ENCODE assay signal across 9 mouse cellular contexts in genomic region chr4:34976331-34976778, GRCm38 (mm10).
A peak's percentile ranks its signal among the peaks of the same experiment; 100 is the strongest.
DNase-seq lines count a peak whose midpoint lies in the region; ATAC-seq and TF ChIP-seq lines count a peak whose summit lies in the region.
"Had no signal": no experiment of that assay in that cellular context is flagged by ENCODE, and none has a peak within 500 bp of the region (broad histone marks: within the 10 kb centered on the region; RNA-seq: fewer than 3 reads in every experiment).

No protein-coding gene starts in this region.

- no peaks in the 10 kb centered on the region for H3K9me3 ChIP-seq in forebrain, embryonic 14.5 days (replicated peaks; ENCODE audit: control insufficient read depth, low read length)
- peaks cover 3% of the 10 kb centered on the region; the same call in 1 of the 2 replicates for H3K9me3 ChIP-seq in forebrain, embryonic 10.5 days
- H3K9me3 ChIP-seq in lung, embryonic 14.5 days (ENCODE audit: low read depth, low read length) = no peaks in the 10 kb centered on the region
- no peaks in the 10 kb centered on the region for H3K9me3 ChIP-seq in heart, embryonic 14.5 days (ENCODE audit: control insufficient read depth, low read length)
- no peaks in the 10 kb centered on the region for H3K9me3 ChIP-seq in kidney, embryonic 15.5 days (replicated peaks)

- 88% methylated on average over 13 of the region's 13 CpGs for WGBS in forebrain, embryonic 14.5 days
- 95% methylated on average over 13 of the region's 13 CpGs for WGBS in forebrain, embryonic 10.5 days
- 37% methylated on average over 13 of the region's 13 CpGs for WGBS in lung, embryonic 14.5 days
- WGBS in heart, embryonic 14.5 days = 23% methylated on average over 13 of the region's 13 CpGs
- 80% methylated on average over 13 of the region's 13 CpGs for WGBS in kidney, embryonic 15.5 days

- no peaks in the 10 kb centered on the region for H3K36me3 ChIP-seq in forebrain, embryonic 14.5 days (ENCODE audit: control insufficient read depth, insufficient read depth, low read length)
- no peaks in the 10 kb centered on the region for H3K36me3 ChIP-seq in forebrain, embryonic 10.5 days (replicated peaks)
- no peaks in the 10 kb centered on the region for H3K36me3 ChIP-seq in lung, embryonic 14.5 days (ENCODE audit: insufficient read depth)
- no peaks in the 10 kb centered on the region for H3K36me3 ChIP-seq in heart, embryonic 14.5 days (ENCODE audit: control insufficient read depth, insufficient read depth, low read length)
- no peaks in the 10 kb centered on the region for H3K36me3 ChIP-seq in kidney, embryonic 15.5 days

- no peak for TF ChIP-seq CTCF in lung, embryonic 14.5 days (IDR thresholded peaks at IDR 0.05; ENCODE audit: low read depth)

- no peak overlapping the region for H3K9ac ChIP-seq in forebrain, embryonic 14.5 days (ENCODE audit: low read length)
- H3K9ac ChIP-seq in lung, embryonic 14.5 days = no peak overlapping the region
- no peak overlapping the region for H3K9ac ChIP-seq in heart, embryonic 14.5 days (ENCODE audit: low read length)
- H3K9ac ChIP-seq in kidney, embryonic 15.5 days = no peak overlapping the region

- H3K4me2 ChIP-seq in forebrain, embryonic 14.5 days (ENCODE audit: low read length) = no peak overlapping the region
- peak overlapping the region; percentile 31 for H3K4me2 ChIP-seq in lung, embryonic 14.5 days
- H3K4me2 ChIP-seq in heart, embryonic 14.5 days (ENCODE audit: low read length) = peak overlapping the region; percentile 54
- H3K4me2 ChIP-seq in kidney, embryonic 15.5 days = no peak overlapping the region

- DNase-seq in forebrain, embryonic 14.5 days (ENCODE audit: low spot score) = peak; percentile 61
- no peak for DNase-seq in forebrain, embryonic 10.5 days (ENCODE audit: extremely low spot score, low spot score)
- DNase-seq in lung, embryonic 14.5 days = peak; percentile 88
- DNase-seq in lung, postnatal 25 days (ENCODE audit: low spot score) = no peak
- peak; percentile 49 for DNase-seq in right cerebral cortex, adult 18-20 months
- DNase-seq in retina, postnatal 1 day = no peak

- no peaks in the 10 kb centered on the region for H3K27me3 ChIP-seq in forebrain, embryonic 14.5 days (replicated peaks; ENCODE audit: control insufficient read depth, insufficient read depth, low read length)
- H3K27me3 ChIP-seq in forebrain, embryonic 10.5 days (ENCODE audit: poor library complexity, severe bottlenecking) = no peaks in the 10 kb centered on the region
- no peaks in the 10 kb centered on the region for H3K27me3 ChIP-seq in lung, embryonic 14.5 days (ENCODE audit: insufficient read depth, low read length)
- no peaks in the 10 kb centered on the region for H3K27me3 ChIP-seq in heart, embryonic 14.5 days (ENCODE audit: control insufficient read depth, insufficient read depth, low read length)
- H3K27me3 ChIP-seq in kidney, embryonic 15.5 days = no peaks in the 10 kb centered on the region

- ATAC-seq in forebrain, embryonic 14.5 days = peak; percentile 71; the same call in 1 of the 2 replicates
- peak; percentile 87 for ATAC-seq in lung, embryonic 14.5 days (ENCODE audit: insufficient read depth)
- ATAC-seq in heart, embryonic 14.5 days (ENCODE audit: insufficient number of reproducible peaks, insufficient read depth, low FRiP score, low read depth) = no peak
- no peak for ATAC-seq in kidney, embryonic 15.5 days (replicated peaks; ENCODE audit: low FRiP score)

- peaks cover 5% of the 10 kb centered on the region for H3K4me1 ChIP-seq in forebrain, embryonic 14.5 days (ENCODE audit: control insufficient read depth, insufficient read depth, low read length)
- peaks cover 13% of the 10 kb centered on the region for H3K4me1 ChIP-seq in forebrain, embryonic 10.5 days
- H3K4me1 ChIP-seq in lung, embryonic 14.5 days (ENCODE audit: insufficient read depth) = peaks cover 29% of the 10 kb centered on the region
- H3K4me1 ChIP-seq in heart, embryonic 14.5 days (ENCODE audit: control insufficient read depth in 2 of 2, insufficient read depth in 2 of 2, low read length in 2 of 2) = peaks cover 8 to 16% of the 10 kb centered on the region in 2 experiments; a peak in 3 of 4 replicates
- H3K4me1 ChIP-seq in kidney, embryonic 15.5 days = peaks cover 5% of the 10 kb centered on the region; the same call in 1 of the 2 replicates

- no peak overlapping the region for H3K4me3 ChIP-seq in forebrain, embryonic 14.5 days (ENCODE audit: low read depth, low read length)
- H3K4me3 ChIP-seq in forebrain, embryonic 10.5 days = no peak overlapping the region
- H3K4me3 ChIP-seq in lung, embryonic 14.5 days (ENCODE audit: low read depth, low read length) = no peak overlapping the region
- peak overlapping the region in 1 of 2 experiments; percentile 13; a peak in 1 of 4 replicates for H3K4me3 ChIP-seq in heart, embryonic 14.5 days (ENCODE audit: control insufficient read depth in 1 of 2, insufficient read depth in 1 of 2, low read depth in 1 of 2, low read length in 2 of 2)
- H3K4me3 ChIP-seq in kidney, embryonic 15.5 days (replicated peaks) = no peak overlapping the region
- H3K4me3 ChIP-seq: myocyte had no signal

- no peak overlapping the region for H3K27ac ChIP-seq in forebrain, embryonic 14.5 days (ENCODE audit: low read depth, low read length)
- no peak overlapping the region for H3K27ac ChIP-seq in forebrain, embryonic 10.5 days
- H3K27ac ChIP-seq in lung, embryonic 14.5 days (ENCODE audit: low read depth) = peak overlapping the region; percentile 59; the same call in 1 of the 2 replicates
- H3K27ac ChIP-seq in heart, embryonic 14.5 days (replicated peaks in 1 of 2; ENCODE audit: control insufficient read depth in 1 of 2, insufficient read depth in 1 of 2, low read depth in 2 of 2, low read length in 2 of 2) = peak overlapping the region; percentile 68 to 85
- H3K27ac ChIP-seq in kidney, embryonic 15.5 days = no peak overlapping the region

Comparison
In these comparisons a context has a peak if more than half of its experiments do, and no peak if none do; other contexts are left out.
1. DNase-seq: peak in forebrain, embryonic 14.5 days (single experiment), lung, embryonic 14.5 days (single experiment) and right cerebral cortex, adult 18-20 months (single experiment); none in forebrain, embryonic 10.5 days (single experiment), lung, postnatal 25 days (single experiment) and retina, postnatal 1 day (single experiment).
2. ATAC-seq: peak in forebrain, embryonic 14.5 days (single experiment) and lung, embryonic 14.5 days (single experiment); none in heart, embryonic 14.5 days (single experiment) and kidney, embryonic 15.5 days (single experiment).
3. H3K27ac ChIP-seq: peak in lung, embryonic 14.5 days (single experiment) and heart, embryonic 14.5 days (2 of 2); none in forebrain, embryonic 14.5 days (single experiment), forebrain, embryonic 10.5 days (single experiment) and kidney, embryonic 15.5 days (single experiment).
4. H3K4me2 ChIP-seq: peak in lung, embryonic 14.5 days (single experiment) and heart, embryonic 14.5 days (single experiment); none in forebrain, embryonic 14.5 days (single experiment) and kidney, embryonic 15.5 days (single experiment).